Mouse (Mus musculus) left cerebral cortex, adult 2 months (tissue): ENCODE measurements around the gene Ropn1l. TPM values are rescaled to one million over a fixed set of nuclear protein-coding genes. Genes with fewer than 3 reads are reported as not detected.

Source experiments
- DNase-seq, 2 experiments: peaks; one replicate each; pipeline ENCODE4 v3.0.0; 2021 to 2022; ENCODE audit warnings: low spot score in 2 of 2, mixed read lengths in 1 of 2; ENCODE audit errors: extremely low spot score in 1 of 2
- H3K27ac ChIP-seq: fragments of 200-600 bp; 2 replicates; pipeline ENCODE4 v1.8.1; 2022
- H3K4me3 ChIP-seq: fragments of 200-600 bp; 2 replicates; pipeline ENCODE4 v1.8.1; 2022
- CTCF ChIP-seq: fragments of 200-600 bp; IDR thresholded peaks from 2 replicates; pipeline ENCODE4 v1.8.1; 2022; ENCODE audit warnings: antibody characterized with exemption, mild to moderate bottlenecking, moderate library complexity
- intact Hi-C: fragments of 180-260 bp; cut with DNase I; formaldehyde crosslinking; loops from one replicate; pipeline ENCODE4 v1.15.1; 2025
- total RNA-seq, 2 experiments: library from RNA; stranded (reverse); gene quantifications; 2 replicates each; pipeline ENCODE4 v1.2.3; 2021

The Ropn1l gene
- total RNA-seq, 2 experiments from 2014 or later = 0.75 to 1.0 TPM

DNA sequence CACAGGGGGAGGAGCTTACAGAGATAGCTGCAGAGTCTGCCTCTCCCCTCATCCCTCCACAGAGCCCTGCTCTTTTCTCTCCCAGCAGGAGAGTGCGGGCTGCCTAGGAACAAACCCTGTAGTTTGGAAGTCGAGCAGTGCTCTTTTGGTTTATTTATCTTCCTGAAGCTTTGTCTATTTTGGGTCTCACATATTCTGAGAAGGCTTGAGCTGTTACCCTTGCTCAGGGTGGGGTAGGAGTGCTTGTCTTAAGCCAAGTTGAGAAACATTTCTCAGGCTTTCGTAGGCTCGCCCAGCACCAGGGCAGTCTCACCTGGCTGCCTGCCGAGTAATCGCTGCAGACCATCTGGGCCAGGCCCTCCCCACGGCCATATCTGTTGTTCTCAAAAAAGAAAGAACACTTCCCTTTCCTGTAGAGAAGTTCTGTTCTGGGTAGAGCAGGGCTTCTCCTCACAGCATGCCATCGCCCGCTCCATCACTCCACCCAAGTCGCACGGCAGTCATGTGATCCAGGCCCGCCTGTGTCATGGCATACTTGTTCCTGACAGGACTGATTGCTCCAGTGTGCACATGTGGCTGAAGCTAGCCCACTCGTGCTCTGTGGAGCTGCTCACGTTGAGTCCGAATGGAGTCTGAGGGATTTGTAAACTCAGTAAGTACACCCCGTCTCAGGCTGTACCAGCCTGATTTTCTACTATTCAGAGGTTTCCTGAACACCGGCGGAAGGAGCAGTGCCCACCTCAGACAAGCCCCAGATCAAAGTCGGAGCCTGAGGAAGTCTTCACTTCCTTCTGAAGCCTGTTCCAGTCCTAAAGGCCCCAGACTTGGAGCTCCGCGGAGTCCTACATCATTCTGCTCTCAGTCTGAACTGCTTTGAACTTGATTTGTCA, 35.5 kb downstream of the Ropn1l start:
- no peak for TF ChIP-seq CTCF
- Histone ChIP-seq H3K27ac (peak overlapping the region; percentile 92), H3K4me3 (peak overlapping the region; percentile 33)
- intact Hi-C loops = loop anchor here (1.0 to 2.0 kb wide), 2 partner anchors 22 to 51 kb away; partner anchors contain the start of gene Ankrd33b
- peak; percentile 45 to 79 for DNase-seq

DNA sequence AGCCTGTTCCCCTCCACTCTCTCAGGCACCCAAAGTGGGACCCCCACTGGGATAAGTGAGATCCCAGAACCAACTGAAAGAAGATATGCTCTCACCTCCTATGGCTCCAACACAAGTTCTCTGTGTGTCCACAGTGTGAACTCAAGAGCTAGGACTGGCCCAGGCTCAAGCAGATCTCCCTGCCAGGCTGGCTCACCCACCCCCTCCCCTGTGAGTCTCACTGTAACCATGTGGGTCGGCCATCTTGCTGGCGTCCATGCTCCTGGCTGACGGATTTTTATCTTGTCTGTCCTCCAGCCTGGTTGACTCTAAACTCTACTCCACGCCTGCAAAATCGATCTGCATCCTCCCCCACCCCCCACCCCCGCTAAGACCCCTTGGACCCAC, 36.1 kb downstream of the Ropn1l start:
- TF ChIP-seq CTCF = no peak
- Histone ChIP-seq H3K27ac (peak overlapping the region; percentile 92), H3K4me3 (no peak overlapping the region)
- no peak for DNase-seq
- intact Hi-C loops = no loop called here

GRCm38 (mm10) chr15:31415181-31415580, 38.4 kb downstream of the Ropn1l start:
- no peak for TF ChIP-seq CTCF
- Histone ChIP-seq H3K27ac (no peak overlapping the region), H3K4me3 (no peak overlapping the region)
- no peak for DNase-seq
- intact Hi-C loops = no loop called here

DNA sequence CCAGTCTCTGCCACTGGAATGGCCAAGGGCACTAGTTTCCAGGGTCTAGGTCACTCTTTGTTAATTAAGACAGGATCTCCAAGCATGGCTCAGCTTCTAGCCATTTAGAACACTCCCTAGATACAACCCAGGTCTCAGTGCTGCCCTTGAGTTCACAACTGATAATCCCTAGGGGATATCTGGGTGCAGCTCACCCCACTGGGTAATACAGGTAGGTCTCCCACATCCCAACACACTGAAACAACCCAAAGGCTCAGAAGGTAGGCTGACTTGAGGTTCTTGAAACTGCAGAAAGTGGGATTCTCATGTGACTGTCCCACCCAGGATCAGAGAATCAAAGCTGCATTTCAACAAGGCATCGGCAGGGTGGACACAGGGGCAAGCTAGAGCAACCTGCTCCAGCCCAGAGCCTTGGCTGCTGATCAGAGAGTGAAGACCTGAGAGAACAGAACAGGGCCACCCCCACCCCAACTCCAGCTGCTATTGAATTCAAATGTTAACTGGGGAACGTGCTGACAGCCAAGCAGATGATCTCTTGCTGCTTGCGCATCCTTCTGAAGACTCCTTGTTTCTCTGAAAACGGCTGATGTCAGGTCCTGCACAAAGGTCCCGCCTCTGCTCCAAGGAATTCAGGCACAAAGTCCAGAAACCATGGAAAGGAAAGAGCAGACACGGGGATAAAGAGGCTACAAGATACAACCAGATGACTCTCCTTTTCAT, 39.2 kb downstream of the Ropn1l start:
- Histone ChIP-seq H3K27ac (no peak overlapping the region), H3K4me3 (no peak overlapping the region)
- intact Hi-C loops = no loop called here
- TF ChIP-seq CTCF = no peak
- DNase-seq = no peak

DNA sequence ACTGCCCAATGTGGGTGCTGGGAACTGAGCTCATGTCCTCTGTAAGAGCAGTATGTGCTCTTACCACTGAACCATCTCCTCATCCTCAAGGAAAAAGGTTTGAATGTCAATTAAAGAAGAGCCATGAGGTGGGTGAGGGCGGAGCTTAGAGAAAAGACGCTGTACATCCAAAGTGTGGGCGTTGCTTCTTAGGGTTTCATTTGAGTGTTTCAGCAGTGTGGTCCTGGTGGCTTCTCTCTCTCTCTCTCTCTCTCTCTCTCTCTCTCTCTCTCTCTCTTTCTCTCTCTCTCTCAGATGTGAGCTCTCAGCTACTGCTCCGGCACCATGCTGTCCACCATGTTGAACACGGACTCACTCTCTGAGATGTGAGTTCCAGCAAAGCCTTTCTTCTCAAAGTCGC, 39.9 kb downstream of the Ropn1l start:
- intact Hi-C loops = no loop called here
- DNase-seq = no peak
- TF ChIP-seq CTCF = no peak
- Histone ChIP-seq H3K4me3 (no peak overlapping the region), H3K27ac (no peak overlapping the region)

DNA sequence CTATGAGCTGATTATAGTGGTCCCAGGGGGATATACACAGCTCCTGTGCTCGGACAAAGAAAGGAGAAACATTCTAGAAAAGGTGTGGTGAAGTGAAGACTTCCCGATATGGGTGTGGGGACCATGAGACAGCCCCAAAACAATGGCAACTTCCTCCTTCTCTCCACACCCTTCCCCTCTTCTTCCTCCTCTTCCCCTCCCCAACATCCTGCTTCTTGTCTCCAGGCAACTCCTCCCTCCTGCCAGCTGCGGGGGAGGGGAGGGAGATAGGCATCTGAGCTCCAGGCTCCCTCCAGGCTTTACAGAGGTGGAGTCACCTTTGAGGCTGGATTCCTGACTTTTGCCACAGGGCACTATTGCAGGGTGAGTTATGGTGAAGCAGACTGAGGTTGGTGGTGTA, 40.6 kb downstream of the Ropn1l start:
- no peak overlapping the region for H3K4me3 ChIP-seq
- DNase-seq = no peak
- intact Hi-C loops = no loop called here
- TF ChIP-seq CTCF = no peak
- H3K27ac ChIP-seq = no peak overlapping the region

DNA sequence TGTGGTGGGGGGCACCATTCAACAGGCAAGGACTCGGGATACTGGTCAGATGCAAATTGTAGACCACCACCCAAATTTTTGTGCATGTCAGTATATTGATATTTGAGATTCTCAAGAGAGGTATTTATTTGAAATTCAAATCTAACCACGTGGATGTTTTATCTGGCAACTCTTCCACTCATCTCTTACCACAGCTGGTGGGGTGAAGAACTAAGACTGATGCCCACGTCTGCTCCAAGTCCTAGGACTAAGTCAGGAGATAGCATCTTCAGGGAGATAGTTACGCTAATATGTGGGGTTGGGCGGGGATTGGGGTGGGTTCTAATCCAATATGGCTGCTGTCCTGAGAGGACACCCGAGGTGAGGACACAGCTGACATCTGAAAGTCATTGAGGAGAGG, 41.1 kb downstream of the Ropn1l start:
- intact Hi-C loops = no loop called here
- no peak overlapping the region for H3K27ac ChIP-seq
- DNase-seq = no peak
- no peak for TF ChIP-seq CTCF
- no peak overlapping the region for H3K4me3 ChIP-seq

GRCm38 (mm10) chr15:31407490-31407889, 46.0 kb downstream of the Ropn1l start:
- TF ChIP-seq CTCF = no peak
- DNase-seq = no peak
- no peak overlapping the region for H3K4me3 ChIP-seq
- intact Hi-C loops = no loop called here
- H3K27ac ChIP-seq = no peak overlapping the region

DNA sequence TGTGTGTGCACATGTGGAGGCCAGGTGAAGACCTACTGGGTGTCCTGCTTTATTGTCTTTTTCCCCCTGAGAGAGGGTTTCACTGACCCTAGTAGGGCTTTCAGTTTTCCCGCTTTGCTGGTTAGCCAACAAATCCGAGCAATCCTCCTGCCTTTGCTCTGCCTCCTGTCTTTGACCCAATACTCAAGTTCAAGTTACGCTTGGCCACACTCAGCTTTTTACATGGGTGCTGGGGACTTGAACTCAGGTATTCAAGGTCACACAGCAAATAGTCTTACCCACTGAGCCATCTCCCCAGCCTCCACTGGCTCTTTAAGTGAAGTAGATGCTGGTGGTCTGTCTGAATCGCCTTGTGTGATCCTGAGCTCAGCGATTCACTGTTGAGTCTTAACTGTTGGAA, 46.7 kb downstream of the Ropn1l start:
- H3K27ac ChIP-seq = no peak overlapping the region
- no peak for TF ChIP-seq CTCF
- intact Hi-C loops = no loop called here
- no peak overlapping the region for H3K4me3 ChIP-seq
- no peak for DNase-seq

- Histone ChIP-seq H3K4me3 (no peak overlapping the region), H3K27ac (no peak overlapping the region)
- no peak for DNase-seq
- intact Hi-C loops = no loop called here
- TF ChIP-seq CTCF = no peak
These were observed 49.2 kb downstream of the Ropn1l start for GRCm38 (mm10) chr15:31404346-31404745.

GRCm38 (mm10) chr15:31402200-31402892, 51.2 kb downstream of the Ropn1l start:
- H3K4me3 ChIP-seq = no peak overlapping the region
- intact Hi-C loops = no loop called here
- no peak for DNase-seq
- H3K27ac ChIP-seq = no peak overlapping the region
- no peak for TF ChIP-seq CTCF

DNA sequence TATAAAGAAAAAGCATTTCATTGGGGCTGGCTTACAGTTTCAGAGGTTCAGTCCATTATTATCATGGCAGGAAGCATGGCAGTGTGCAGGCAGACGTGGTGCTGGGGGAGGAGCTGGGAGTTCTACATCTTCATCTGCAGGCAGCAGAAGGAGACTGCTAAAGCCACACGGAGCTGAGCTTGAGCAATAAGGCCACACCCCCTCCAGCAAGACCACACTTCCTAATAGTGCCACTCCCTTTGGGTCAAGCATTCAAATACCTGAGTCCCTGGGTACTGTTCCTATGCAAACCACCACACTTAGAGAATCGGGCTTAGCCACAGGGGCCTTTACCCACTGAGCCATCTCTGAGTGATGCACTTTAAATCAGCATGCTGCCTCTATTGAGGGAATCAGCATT, 52.6 kb downstream of the Ropn1l start:
- Histone ChIP-seq H3K4me3 (no peak overlapping the region), H3K27ac (no peak overlapping the region)
- intact Hi-C loops = no loop called here
- no peak for TF ChIP-seq CTCF
- DNase-seq = no peak
